Mouse (Mus musculus) gastrocnemius, postnatal 4 days (tissue): ENCODE results near the gene Rab6a. TPM values are rescaled to one million over a fixed set of nuclear protein-coding genes. Genes with fewer than 3 reads are reported as not detected.

Experiments used
- DNase-seq, 2 experiments: peaks; one replicate each; pipeline ENCODE4 v3.0.0; 2021 to 2022; ENCODE audit warnings: low spot score in 2 of 2, mixed read lengths in 2 of 2
- total RNA-seq, 2 experiments: library from RNA; stranded (reverse); gene quantifications; 2 replicates each; pipeline ENCODE4 v1.2.3; 2021

Gene Rab6a
- total RNA-seq, 2 experiments from 2014 or later: 74.5 to 88.0 TPM

DNA sequence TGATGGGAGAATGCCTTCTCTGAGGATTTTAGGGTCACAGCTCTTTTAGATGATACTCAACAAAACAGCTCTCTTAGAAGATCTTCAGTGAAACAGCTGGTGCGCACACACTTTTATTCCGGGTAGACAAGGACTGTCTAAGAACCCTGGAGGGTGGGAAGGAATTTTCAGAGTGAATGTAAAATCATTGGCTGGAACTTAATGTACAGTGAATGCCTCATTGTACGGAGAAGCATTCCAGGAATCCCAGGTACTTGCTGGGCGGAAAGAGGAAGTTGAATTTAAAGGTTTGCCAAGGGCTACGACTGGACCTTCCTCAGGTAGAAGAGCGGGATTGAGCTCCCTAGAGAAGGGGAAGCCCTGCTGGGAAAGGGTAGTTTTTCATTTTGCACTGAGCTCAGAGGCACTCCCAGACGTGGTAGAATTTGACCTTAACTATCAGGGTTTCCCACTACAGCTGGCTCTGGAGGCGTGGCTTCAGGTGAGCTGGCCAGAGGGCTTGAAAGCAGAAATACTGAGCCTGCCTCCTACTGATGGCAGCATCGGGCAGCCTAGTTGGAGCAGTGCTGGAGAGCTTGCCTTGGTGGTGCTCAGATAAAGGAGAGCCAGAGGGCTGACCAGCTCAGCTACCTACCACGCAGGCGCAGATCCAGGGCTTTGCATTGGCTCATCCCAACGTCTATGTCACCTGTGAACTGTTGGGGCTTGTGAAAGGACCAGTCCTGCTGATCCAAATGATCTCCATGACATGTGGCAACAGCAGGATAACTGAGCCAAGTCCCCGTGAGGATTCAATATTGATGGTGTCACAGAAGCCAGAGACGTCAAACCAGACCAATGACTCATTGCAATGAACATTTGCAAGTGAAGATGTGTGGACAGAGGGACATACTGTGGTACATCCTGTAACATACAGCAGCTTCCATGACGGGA is 72.0 kb downstream of the Rab6a start:
- DNase-seq: no peak

DNA sequence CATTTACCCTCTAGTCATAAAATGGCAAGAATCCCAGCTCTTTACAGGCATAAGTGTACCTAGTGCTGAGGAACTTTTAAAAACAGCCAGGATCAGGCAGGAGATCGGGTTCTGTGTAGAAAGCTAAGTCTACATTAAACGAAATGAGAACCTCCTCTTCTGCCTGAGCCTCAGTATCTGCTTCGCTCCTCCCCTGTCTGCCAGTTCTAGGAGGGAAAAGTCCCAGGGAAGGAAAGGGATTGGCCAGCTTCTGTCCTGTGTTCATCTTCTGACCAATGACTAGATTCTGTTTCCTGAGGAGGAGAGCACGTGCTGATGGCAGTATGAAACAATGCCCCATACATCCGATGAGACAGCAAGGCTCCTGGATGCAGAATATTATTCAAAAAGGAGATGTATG is 73.9 kb downstream of the Rab6a start:
- no peak for DNase-seq

DNA sequence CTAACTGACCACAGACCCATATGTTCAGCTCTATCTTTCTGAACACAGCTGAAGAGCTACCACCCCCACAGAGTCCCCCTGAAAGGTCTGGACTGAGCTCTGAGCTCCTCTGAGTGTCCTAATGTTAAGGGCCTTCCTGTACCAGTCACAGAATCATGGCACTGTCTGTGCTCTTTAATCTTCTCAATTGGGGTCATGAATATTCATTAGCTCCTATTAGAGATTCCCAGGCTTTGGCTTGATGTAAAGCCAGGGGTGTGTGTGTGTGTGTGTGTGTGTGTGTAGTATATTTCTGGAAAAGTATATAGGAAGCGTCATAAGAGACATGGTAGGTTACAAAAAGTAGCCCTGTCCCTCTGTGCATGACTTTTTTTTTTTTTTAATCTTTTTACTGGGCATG is 76.0 kb downstream of the Rab6a start:
- DNase-seq: no peak

DNA sequence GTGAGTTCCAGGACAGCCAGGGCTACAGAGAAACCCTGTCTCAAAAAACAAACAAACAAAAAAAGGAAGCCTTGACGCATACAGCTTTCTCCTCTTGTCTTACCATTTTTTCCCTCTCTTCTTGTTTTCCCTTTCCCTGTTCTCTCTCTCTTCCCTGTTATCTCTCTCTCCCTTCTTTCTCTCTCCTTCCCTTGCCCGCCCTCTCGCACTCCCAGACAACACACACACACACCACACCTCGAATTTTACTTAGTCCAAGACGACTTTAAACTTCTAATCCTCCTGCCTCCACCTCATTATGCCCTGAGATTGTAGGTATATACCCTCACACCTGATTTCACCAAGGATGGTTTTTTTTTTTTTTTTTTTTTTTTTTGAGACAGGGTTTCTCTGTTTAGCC is 76.9 kb downstream of the Rab6a start:
- no peak for DNase-seq

DNA sequence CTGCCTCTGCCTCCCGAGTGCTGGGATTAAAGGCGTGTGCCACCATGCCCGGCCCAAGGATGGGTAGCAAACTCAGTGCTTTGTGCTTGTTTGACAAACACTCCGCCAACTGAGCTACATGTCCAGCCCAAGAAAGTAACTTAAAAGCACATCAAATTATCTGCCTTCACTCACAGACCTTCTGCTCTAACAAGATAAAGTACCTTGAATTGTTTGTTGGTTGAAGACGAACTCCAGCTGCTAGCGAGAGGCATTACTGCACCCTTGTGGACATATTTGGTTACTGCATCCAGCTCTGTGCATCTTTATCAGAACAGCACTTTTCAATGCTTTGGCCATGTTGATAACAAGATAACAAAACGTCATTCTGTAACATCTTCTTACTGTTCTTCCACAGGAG is 77.3 kb downstream of the Rab6a start:
- DNase-seq: peak in 1 of 2 experiments; percentile 60

DNA sequence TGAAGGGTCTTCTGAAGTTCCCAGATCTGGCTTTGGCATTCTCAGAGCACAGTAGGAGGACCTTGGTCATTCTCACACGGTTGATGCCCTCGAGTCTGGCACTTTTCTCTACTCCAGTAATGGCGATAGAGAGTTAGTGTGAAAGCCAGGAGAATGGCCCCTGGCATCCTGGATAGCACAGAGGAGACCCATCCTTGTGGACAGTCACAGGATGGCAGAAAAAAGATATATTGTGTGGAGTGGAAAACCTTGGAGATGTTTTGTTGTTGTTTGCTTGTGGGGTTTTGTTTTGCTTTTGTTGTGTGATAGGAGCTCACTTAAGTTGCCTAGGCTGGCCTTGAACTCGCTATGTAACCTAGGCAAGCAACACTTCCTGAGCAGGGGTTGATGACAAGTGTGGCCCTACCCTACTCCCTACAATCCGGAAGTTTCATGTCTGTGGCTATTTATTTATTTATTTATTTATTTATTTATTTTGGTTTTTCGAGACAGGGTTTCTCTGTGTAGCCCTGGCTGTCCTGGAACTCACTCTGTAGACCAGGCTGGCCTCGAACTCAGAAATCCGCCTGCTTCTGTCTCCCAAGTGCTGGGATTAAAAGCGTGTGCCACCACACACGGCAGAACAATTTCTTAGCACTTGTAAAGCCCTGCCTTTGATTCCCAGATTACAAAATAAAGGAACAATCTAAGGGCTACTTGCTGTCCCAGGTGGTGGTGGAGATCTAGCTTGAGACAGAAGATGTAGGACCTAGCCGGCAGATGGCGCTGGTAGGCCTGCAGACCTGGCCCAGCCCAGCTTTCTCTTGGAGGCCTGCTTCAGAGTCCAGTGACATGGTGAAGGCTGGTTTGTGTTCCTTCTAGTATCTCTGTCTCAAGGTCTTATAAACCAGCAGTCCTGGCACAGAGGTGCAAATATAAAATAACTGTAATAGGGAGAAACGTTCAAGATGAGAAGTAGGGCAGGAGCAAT is 78.1 kb downstream of the Rab6a start:
- DNase-seq: peak; percentile 45 to 78

DNA sequence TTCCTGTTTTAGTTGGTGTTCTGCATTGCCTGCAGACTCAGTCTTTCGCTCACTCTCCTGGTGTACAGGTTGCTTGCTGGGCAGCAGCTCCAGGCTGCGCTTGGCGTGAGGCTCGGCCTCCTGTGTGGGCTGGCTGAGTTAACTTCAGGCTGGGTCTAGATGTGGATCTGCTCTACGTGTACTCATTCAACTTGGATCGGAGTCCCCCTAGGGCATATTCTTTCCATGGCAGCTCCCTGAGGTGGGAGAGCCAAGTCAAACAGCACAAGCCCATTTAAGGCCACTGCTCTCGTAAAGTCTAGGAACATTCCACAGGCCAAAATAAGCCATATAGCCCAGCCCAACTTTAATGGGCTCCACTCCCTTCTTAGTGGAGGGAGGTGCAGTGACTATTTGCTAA is 81.3 kb downstream of the Rab6a start:
- DNase-seq: no peak

Other genes with a start within 250 kb of the Rab6a start
- gene C2cd3, start 235.2 kb upstream of the Rab6a start, total RNA-seq: 10 to 100 TPM; 12.6 to 14.3 TPM
- 10 to 100 TPM; 31.4 to 42.2 TPM for gene Ppme1, start 235.1 kb upstream of the Rab6a start, total RNA-seq
- gene Ucp3, start 134.4 kb upstream of the Rab6a start, total RNA-seq: 10 to 100 TPM; 46.7 to 47.5 TPM
- 100 to 1,000 TPM; 191 to 225 TPM for gene Ucp2, start 114.1 kb upstream of the Rab6a start, total RNA-seq
- under 1 TPM; 0.18 to 0.20 TPM for gene Dnajb13, start 92.5 kb upstream of the Rab6a start, total RNA-seq
- gene Coa4, start 70.3 kb upstream of the Rab6a start, total RNA-seq: 10 to 100 TPM; 10.7 to 13.1 TPM
- gene Mrpl48, start 891 bp downstream of the Rab6a start, total RNA-seq: 10 to 100 TPM; 60.1 to 67.2 TPM
- gene Plekhb1, start 55.0 kb downstream of the Rab6a start, total RNA-seq: 10 to 100 TPM; 18.0 to 21.6 TPM
- gene Fam168a, start 99.2 kb downstream of the Rab6a start, total RNA-seq: 10 to 100 TPM; 65.7 to 67.8 TPM